Mouse (Mus musculus) forebrain, embryonic 15.5 days (tissue): ENCODE measurements around the gene Gpr160. TPM values are rescaled to one million over a fixed set of nuclear protein-coding genes. Genes with fewer than 3 reads are reported as not detected.

Experiments
- ATAC-seq: fragments of 200-750 bp; cut with Nextera tagmentation; replicated peaks from 2 replicates; pipeline ENCODE4 v1.8.0; 2017; ENCODE audit warnings: mild to moderate bottlenecking, moderate TSS enrichment, moderate library complexity
- H3K27ac ChIP-seq: fragments of 300-500 bp; sonication (generic); replicated peaks from 2 replicates; pipeline ENCODE4 v1.5.1; 2015; ENCODE audit warnings: mild to moderate bottlenecking, inconsistent platforms
- H3K27me3 ChIP-seq: fragments of 300-500 bp; sonication (generic); 2 replicates; pipeline ENCODE4 v1.6.1; 2015; ENCODE audit warnings: inconsistent platforms
- H3K36me3 ChIP-seq: fragments of 300-500 bp; sonication (generic); 2 replicates; pipeline ENCODE4 v1.6.1; 2015; ENCODE audit warnings: mild to moderate bottlenecking, inconsistent platforms
- H3K4me1 ChIP-seq: fragments of 300-500 bp; sonication (generic); 2 replicates; pipeline ENCODE4 v1.6.1; 2015; ENCODE audit warnings: inconsistent platforms
- H3K4me2 ChIP-seq: fragments of 300-500 bp; sonication (generic); replicated peaks from 2 replicates; pipeline ENCODE4 v1.6.1; 2015; ENCODE audit warnings: mild to moderate bottlenecking, inconsistent platforms
- H3K4me3 ChIP-seq: fragments of 300-500 bp; sonication (generic); 2 replicates; pipeline ENCODE4 v1.5.1; 2015; ENCODE audit warnings: mild to moderate bottlenecking, inconsistent platforms
- H3K9ac ChIP-seq: fragments of 300-500 bp; sonication (generic); replicated peaks from 2 replicates; pipeline ENCODE4 v1.6.1; 2015; ENCODE audit warnings: mild to moderate bottlenecking, inconsistent platforms
- H3K9me3 ChIP-seq: fragments of 300-500 bp; sonication (generic); 2 replicates; pipeline ENCODE4 v1.6.1; 2016; ENCODE audit warnings: inconsistent platforms
- WGBS: fragments of 180-500 bp; shearing (Covaris S2); methylation state at CpG from one replicate; pipeline ENCODE4 v1.1.7; 2015; ENCODE audit warnings: mixed read lengths; 5-methylcytosine and 5-hydroxymethylcytosine counted together
- polyA plus RNA-seq: library from polyadenylated mRNA; unstranded; fragments of >200 nt; fragmentation: Nextera tagmentation; extraction: Ambion mirVana; gene quantifications from 2 replicates; pipeline ENCODE4 v1.2.1, GENCODE M21; 2015

Gene Gpr160
- polyA plus RNA-seq, 1 experiment from 2014 or later: 0.57 TPM

GRCm38 (mm10) chr3:30860705-30861104 is 5.0 kb downstream of the Gpr160 start:
- no peak overlapping the region for H3K4me3 ChIP-seq
- H3K9ac ChIP-seq: no peak overlapping the region
- H3K9me3 ChIP-seq: no peaks in the 10 kb centered on the region
- no peak overlapping the region for H3K27ac ChIP-seq
- H3K36me3 ChIP-seq: no peaks in the 10 kb centered on the region
- no peak for ATAC-seq
- WGBS: 85% methylated on average over 4 of the region's 4 CpGs
- peaks cover 4% of the 10 kb centered on the region; the same call in 1 of the 2 replicates for H3K27me3 ChIP-seq
- H3K4me1 ChIP-seq: peaks cover 6% of the 10 kb centered on the region; the same call in 1 of the 2 replicates
- no peak overlapping the region for H3K4me2 ChIP-seq

GRCm38 (mm10) chr3:30863712-30864435 is 8.1 kb downstream of the Gpr160 start:
- no peak overlapping the region for H3K9ac ChIP-seq
- H3K27ac ChIP-seq: no peak overlapping the region
- no peak overlapping the region for H3K4me2 ChIP-seq
- no peaks in the 10 kb centered on the region for H3K9me3 ChIP-seq
- H3K27me3 ChIP-seq: no peaks in the 10 kb centered on the region
- 70% methylated on average over 5 of the region's 5 CpGs for WGBS
- no peaks in the 10 kb centered on the region for H3K36me3 ChIP-seq
- no peak for ATAC-seq
- H3K4me1 ChIP-seq: no peaks in the 10 kb centered on the region
- no peak overlapping the region for H3K4me3 ChIP-seq

GRCm38 (mm10) chr3:30864640-30865039 is 8.9 kb downstream of the Gpr160 start:
- Histone ChIP-seq H3K27ac (no peak overlapping the region), H3K9me3 (no peaks in the 10 kb centered on the region), H3K9ac (no peak overlapping the region), H3K4me1 (no peaks in the 10 kb centered on the region), H3K36me3 (no peaks in the 10 kb centered on the region), H3K4me2 (no peak overlapping the region), H3K4me3 (no peak overlapping the region), H3K27me3 (no peaks in the 10 kb centered on the region)
- WGBS: 92% methylated on average over 1 of the region's 1 CpGs
- no peak for ATAC-seq

GRCm38 (mm10) chr3:30868176-30868575 is 12.4 kb downstream of the Gpr160 start:
- no peak for ATAC-seq
- no peaks in the 10 kb centered on the region for H3K9me3 ChIP-seq
- no peaks in the 10 kb centered on the region for H3K36me3 ChIP-seq
- no peaks in the 10 kb centered on the region for H3K4me1 ChIP-seq
- H3K4me3 ChIP-seq: no peak overlapping the region
- H3K27ac ChIP-seq: no peak overlapping the region
- no peaks in the 10 kb centered on the region for H3K27me3 ChIP-seq
- 87% methylated on average over 5 of the region's 5 CpGs for WGBS
- no peak overlapping the region for H3K4me2 ChIP-seq
- H3K9ac ChIP-seq: no peak overlapping the region

GRCm38 (mm10) chr3:30868625-30869024 is 12.9 kb downstream of the Gpr160 start:
- H3K27ac ChIP-seq: no peak overlapping the region
- no peaks in the 10 kb centered on the region for H3K9me3 ChIP-seq
- no peak overlapping the region for H3K4me2 ChIP-seq
- no peak overlapping the region for H3K4me3 ChIP-seq
- 71% methylated on average over 5 of the region's 5 CpGs for WGBS
- H3K4me1 ChIP-seq: no peaks in the 10 kb centered on the region
- H3K36me3 ChIP-seq: no peaks in the 10 kb centered on the region
- no peak overlapping the region for H3K9ac ChIP-seq
- no peaks in the 10 kb centered on the region for H3K27me3 ChIP-seq
- no peak for ATAC-seq

- no peak overlapping the region for H3K4me2 ChIP-seq
- 84% methylated on average over 1 of the region's 1 CpGs for WGBS
- H3K27ac ChIP-seq: no peak overlapping the region
- no peaks in the 10 kb centered on the region for H3K4me1 ChIP-seq
- H3K27me3 ChIP-seq: no peaks in the 10 kb centered on the region
- no peak overlapping the region for H3K4me3 ChIP-seq
- no peak for ATAC-seq
- H3K9ac ChIP-seq: no peak overlapping the region
- no peaks in the 10 kb centered on the region for H3K36me3 ChIP-seq
- no peaks in the 10 kb centered on the region for H3K9me3 ChIP-seq
These were observed 14.2 kb downstream of the Gpr160 start for GRCm38 (mm10) chr3:30869995-30870394.

- Histone ChIP-seq H3K4me1 (no peaks in the 10 kb centered on the region), H3K9me3 (no peaks in the 10 kb centered on the region), H3K27me3 (no peaks in the 10 kb centered on the region), H3K36me3 (no peaks in the 10 kb centered on the region), H3K4me3 (no peak overlapping the region), H3K27ac (no peak overlapping the region), H3K9ac (no peak overlapping the region), H3K4me2 (no peak overlapping the region)
- ATAC-seq: no peak
- 93% methylated on average over 6 of the region's 6 CpGs for WGBS
These were observed 21.0 kb downstream of the Gpr160 start for GRCm38 (mm10) chr3:30876709-30877108.

- no peak overlapping the region for H3K4me3 ChIP-seq
- ATAC-seq: no peak
- H3K27ac ChIP-seq: no peak overlapping the region
- H3K9ac ChIP-seq: no peak overlapping the region
- no peaks in the 10 kb centered on the region for H3K4me1 ChIP-seq
- no peak overlapping the region for H3K4me2 ChIP-seq
- 0 out of 2 replicates have a peak, but pooled peaks cover 2% of the 10 kb centered on the region for H3K36me3 ChIP-seq
- no peaks in the 10 kb centered on the region for H3K9me3 ChIP-seq
- WGBS: 89% methylated on average over 3 of the region's 3 CpGs
- no peaks in the 10 kb centered on the region for H3K27me3 ChIP-seq
These were observed 31.7 kb downstream of the Gpr160 start for GRCm38 (mm10) chr3:30887449-30887848.

GRCm38 (mm10) chr3:30889014-30889413 is 33.3 kb downstream of the Gpr160 start:
- Histone ChIP-seq H3K27ac (no peak overlapping the region), H3K36me3 (0 out of 2 replicates have a peak, but pooled peaks cover 4% of the 10 kb centered on the region), H3K9ac (no peak overlapping the region), H3K4me1 (no peaks in the 10 kb centered on the region), H3K27me3 (no peaks in the 10 kb centered on the region), H3K4me3 (no peak overlapping the region), H3K4me2 (no peak overlapping the region), H3K9me3 (no peaks in the 10 kb centered on the region)
- 6% methylated on average over 1 of the region's 1 CpGs for WGBS
- no peak for ATAC-seq

- WGBS: 64% methylated on average over 5 of the region's 5 CpGs
- ATAC-seq: no peak
These were observed 41.0 kb downstream of the Gpr160 start for GRCm38 (mm10) chr3:30896721-30897120.

GRCm38 (mm10) chr3:30899407-30899806 is 43.7 kb downstream of the Gpr160 start:
- WGBS: 95% methylated on average over 8 of the region's 8 CpGs
- no peak overlapping the region for H3K27ac ChIP-seq
- no peaks in the 10 kb centered on the region for H3K9me3 ChIP-seq
- H3K4me3 ChIP-seq: no peak overlapping the region
- H3K36me3 ChIP-seq: peaks cover 30% of the 10 kb centered on the region
- H3K27me3 ChIP-seq: no peaks in the 10 kb centered on the region
- no peak overlapping the region for H3K9ac ChIP-seq
- no peaks in the 10 kb centered on the region for H3K4me1 ChIP-seq
- ATAC-seq: no peak
- H3K4me2 ChIP-seq: no peak overlapping the region

More at GRCm38 (mm10) chr3:30896721-30897120, 41.0 kb downstream of the Gpr160 start:
- H3K36me3 ChIP-seq: peaks cover 24% of the 10 kb centered on the region
- no peak overlapping the region for H3K4me3 ChIP-seq
- no peaks in the 10 kb centered on the region for H3K27me3 ChIP-seq
- no peak overlapping the region for H3K4me2 ChIP-seq
- H3K27ac ChIP-seq: no peak overlapping the region
- no peaks in the 10 kb centered on the region for H3K9me3 ChIP-seq
- no peak overlapping the region for H3K9ac ChIP-seq
- H3K4me1 ChIP-seq: no peaks in the 10 kb centered on the region

- H3K4me3 ChIP-seq: no peak overlapping the region
- WGBS: 87% methylated on average over 1 of the region's 1 CpGs
- no peak overlapping the region for H3K4me2 ChIP-seq
- peaks cover 48% of the 10 kb centered on the region for H3K36me3 ChIP-seq
- H3K9ac ChIP-seq: no peak overlapping the region
- ATAC-seq: no peak
- H3K27me3 ChIP-seq: no peaks in the 10 kb centered on the region
- H3K27ac ChIP-seq: no peak overlapping the region
- no peaks in the 10 kb centered on the region for H3K9me3 ChIP-seq
- H3K4me1 ChIP-seq: no peaks in the 10 kb centered on the region
These were observed 48.9 kb downstream of the Gpr160 start for GRCm38 (mm10) chr3:30904658-30905057.

- Histone ChIP-seq H3K4me3 (no peak overlapping the region), H3K4me2 (no peak overlapping the region), H3K9ac (no peak overlapping the region), H3K9me3 (no peaks in the 10 kb centered on the region), H3K27me3 (no peaks in the 10 kb centered on the region), H3K4me1 (no peaks in the 10 kb centered on the region), H3K27ac (no peak overlapping the region), H3K36me3 (peaks cover 45% of the 10 kb centered on the region)
- WGBS: 90% methylated on average over 4 of the region's 4 CpGs
- ATAC-seq: no peak
These were observed 61.4 kb downstream of the Gpr160 start for GRCm38 (mm10) chr3:30917160-30917559.
